Mouse (Mus musculus) CH12.LX (cell line): ENCODE results near the gene Abt1.

ENCODE experiments used
- BHLHE40 ChIP-seq: IDR thresholded peaks from 2 replicates; pipeline ENCODE4 v1.6.1; 2011; ENCODE audit warnings: mild to moderate bottlenecking, low read depth, low read length, improper control_type of control experiment
- EP300 ChIP-seq: IDR thresholded peaks from 2 replicates; pipeline ENCODE4 v1.6.1; 2011; ENCODE audit warnings: low read length, improper control_type of control experiment
- HCFC1 ChIP-seq: IDR thresholded peaks from 2 replicates; pipeline ENCODE4 v1.6.1; 2012; ENCODE audit warnings: low read depth, mild to moderate bottlenecking, inconsistent platforms, low read length, improper control_type of control experiment
- JUND ChIP-seq: conservative IDR thresholded peaks from 2 replicates; pipeline ENCODE4 v1.6.1; 2011; ENCODE audit warnings: low read depth, low read length, improper control_type of control experiment
- MAX ChIP-seq: IDR thresholded peaks from 2 replicates; pipeline ENCODE4 v1.6.1; 2011; ENCODE audit warnings: low read length, improper control_type of control experiment
- POLR2A ChIP-seq: IDR thresholded peaks from 2 replicates; pipeline ENCODE4 v1.6.1; 2011; ENCODE audit warnings: low read depth, mild to moderate bottlenecking, improper control_type of control experiment, low read length
- ZC3H11A ChIP-seq: IDR thresholded peaks from 2 replicates; pipeline ENCODE4 v1.6.1; 2012; ENCODE audit warnings: low read depth, mild to moderate bottlenecking, inconsistent platforms, low read length, improper control_type of control experiment
- ZMIZ1 ChIP-seq: IDR thresholded peaks from 2 replicates; pipeline ENCODE4 v1.6.1; 2012; ENCODE audit warnings: low read depth, mild to moderate bottlenecking, inconsistent platforms, low read length, improper control_type of control experiment

DNA sequence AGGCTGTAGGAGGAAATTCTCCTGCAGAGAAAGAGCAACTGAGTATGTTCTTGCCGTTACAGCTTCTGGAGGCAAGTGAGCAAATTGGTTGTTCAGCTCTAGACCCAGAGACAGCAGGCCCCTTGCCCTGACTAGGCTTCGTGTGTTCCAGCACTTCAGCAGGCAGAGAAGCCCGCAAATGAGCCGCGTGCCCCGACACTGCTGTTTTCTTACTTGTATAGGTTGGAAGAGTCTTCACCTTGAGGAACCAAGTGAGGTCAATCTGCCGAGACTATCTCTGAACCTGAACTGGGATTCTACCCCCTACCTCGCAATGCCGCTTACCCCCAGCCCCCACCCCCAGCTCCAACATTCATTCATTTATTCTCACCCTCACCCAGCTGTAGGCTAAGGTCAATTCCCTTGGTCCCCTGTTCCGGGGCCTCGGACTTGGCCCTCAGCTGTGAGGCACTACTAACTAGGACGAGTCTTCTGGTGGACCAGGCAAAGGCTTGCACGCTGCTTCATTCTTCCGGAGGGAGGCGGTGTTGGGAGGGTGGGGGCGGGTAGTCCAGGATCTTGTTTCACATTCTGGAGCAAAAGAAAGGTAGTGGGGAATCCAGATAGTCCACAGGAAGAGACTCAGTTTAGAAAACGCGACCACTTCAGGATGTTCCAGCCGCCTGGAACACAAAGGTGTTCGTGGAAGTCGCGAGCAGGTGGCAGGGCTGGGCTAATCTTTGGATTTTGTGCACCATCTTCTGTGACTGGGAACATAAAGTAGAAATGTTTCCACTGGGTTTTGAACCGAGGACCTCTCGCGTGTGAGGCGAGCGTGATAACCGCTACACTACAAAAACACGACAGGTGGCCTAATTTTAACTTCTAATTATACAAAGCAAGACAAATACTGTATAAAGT, 12.1 kb downstream of the Abt1 start:
- no peak for TF ChIP-seq HCFC1
- peak; percentile 36; the same call in 1 of the 2 replicates for TF ChIP-seq MAX
- TF ChIP-seq ZMIZ1, result no peak
- no peak for TF ChIP-seq BHLHE40
- no peak for TF ChIP-seq JUND
- no peak for TF ChIP-seq EP300
- TF ChIP-seq ZC3H11A, result no peak
- no peak for TF ChIP-seq POLR2A
